Mouse (Mus musculus) thymus, adult 18-20 months (tissue): ENCODE data around the gene Gm21060.
"Not testable (repeated sequence)": the region's sequence is repeated elsewhere in the genome, so short reads cannot be mapped to it uniquely, and the experiment has no call there.

Experiments
- DNase-seq, 2 experiments: peaks; one replicate each; pipeline ENCODE4 v3.0.0; 2022; ENCODE audit warnings: mixed read lengths in 2 of 2

Gene Gm21060

GRCm38 (mm10) chr19:61296969-61297368 is at the start of gene Gm21060:
TSS of gene Gm21060 (minus strand) at chr19:61297069.
- no peak for DNase-seq

DNA sequence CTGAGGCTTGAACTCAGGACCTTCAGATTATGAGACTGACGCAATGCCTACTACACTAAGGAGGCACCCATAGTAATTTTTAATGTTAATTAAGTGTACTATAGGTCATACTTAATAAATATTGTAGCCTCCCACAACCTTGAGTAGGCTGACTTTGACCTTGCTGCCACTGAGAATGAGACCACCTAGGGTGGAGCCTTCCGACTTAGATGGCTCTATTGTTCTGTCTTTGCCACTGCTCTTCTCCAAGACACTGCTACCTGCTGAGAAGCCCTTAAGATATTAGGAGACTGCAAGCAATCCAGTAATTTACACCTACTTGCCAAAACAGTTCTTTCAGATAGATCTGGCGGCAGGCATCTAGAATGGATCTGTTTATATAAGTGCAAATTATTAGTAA is 24.0 kb upstream of the Gm21060 start:
- not testable (repeated sequence) for DNase-seq

DNA sequence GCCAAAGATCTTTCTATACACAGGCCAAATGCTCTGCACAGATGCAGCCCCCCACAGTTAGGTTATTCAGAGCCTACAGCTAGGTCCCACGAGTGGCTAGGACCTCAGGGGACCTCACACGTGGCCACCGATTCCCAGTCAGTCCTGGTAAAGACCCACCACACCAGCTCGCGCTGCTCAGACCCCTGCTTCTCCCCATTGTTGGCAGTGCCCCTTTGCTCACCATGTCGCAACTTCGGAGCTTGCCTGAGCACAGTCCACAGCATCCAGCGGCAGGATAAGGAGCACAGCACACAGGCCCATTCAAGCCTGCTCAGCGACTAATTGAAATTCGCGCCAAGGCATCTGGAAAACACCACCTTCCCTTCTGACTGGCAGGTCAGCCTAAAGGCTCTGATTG is 16.3 kb upstream of the Gm21060 start:
- not testable (repeated sequence) for DNase-seq

- DNase-seq = not testable (repeated sequence)
Observed at GRCm38 (mm10) chr19:61312400-61312799, 15.5 kb upstream of the Gm21060 start.

- DNase-seq = not testable (repeated sequence)
Observed at GRCm38 (mm10) chr19:61308083-61308482, 11.2 kb upstream of the Gm21060 start.

DNA sequence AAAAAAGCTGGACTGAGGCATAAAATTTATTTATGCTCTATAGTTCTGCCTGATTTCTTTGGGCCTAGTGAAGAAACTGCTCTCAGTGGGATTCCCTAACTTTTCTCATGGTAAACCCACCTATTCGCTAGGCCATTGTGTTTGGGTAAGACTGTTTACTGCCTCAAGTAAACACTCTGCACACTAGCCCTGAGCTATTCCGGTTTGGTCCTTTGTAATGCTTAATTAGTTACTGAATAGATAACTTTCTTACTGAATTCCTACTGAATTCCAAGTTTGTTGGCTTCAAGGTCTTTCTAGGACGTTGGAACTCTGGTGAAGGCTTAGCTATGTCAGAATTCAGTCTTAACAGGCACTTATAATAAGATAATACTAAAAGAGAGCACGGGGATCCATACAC is 11.8 kb downstream of the Gm21060 start:
- DNase-seq = not testable (repeated sequence)

GRCm38 (mm10) chr19:61283581-61283980 is 13.3 kb downstream of the Gm21060 start:
- DNase-seq = no peak

GRCm38 (mm10) chr19:61275446-61275845 is 21.4 kb downstream of the Gm21060 start:
- no peak for DNase-seq

DNA sequence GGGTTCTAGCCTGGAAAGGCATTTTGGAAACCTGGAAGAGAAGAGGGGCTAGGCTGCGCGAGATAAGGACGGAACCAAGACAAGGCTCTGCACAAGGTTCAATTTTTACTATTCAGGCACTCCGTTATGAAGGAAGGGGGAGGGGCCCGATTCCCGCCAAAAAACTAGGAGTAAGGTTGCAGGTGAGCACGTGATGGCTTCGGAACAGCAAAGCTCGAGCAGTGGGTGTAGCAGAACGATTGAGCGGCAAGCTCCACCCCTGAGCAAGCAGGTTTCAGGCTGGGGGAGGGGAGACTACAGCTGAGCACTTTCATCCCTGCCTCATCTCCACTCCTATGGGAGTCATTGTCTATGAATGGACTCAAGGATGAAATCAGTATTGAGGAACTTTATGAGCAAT is 27.7 kb downstream of the Gm21060 start:
- not testable (repeated sequence) for DNase-seq

DNA sequence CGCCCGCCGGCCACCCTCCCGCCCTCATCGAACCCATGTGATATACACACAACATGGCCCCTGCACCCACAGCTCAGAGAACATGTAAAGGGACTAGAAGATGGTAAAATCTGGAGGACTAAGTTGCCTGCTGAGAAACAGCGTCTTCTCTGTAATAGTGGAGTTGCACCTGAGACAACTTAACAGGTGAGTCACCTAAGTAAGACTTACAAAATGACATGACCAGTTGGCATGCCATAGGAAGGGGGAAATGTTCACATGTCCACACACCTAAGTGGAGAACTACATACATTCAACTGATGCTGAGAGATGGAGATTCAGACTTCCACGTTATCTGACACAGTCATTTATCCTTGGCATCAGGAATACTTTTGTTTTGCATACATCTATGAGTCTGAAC is 29.7 kb downstream of the Gm21060 start:
- no peak for DNase-seq

GRCm38 (mm10) chr19:61266651-61267050 is 30.2 kb downstream of the Gm21060 start:
- peak; percentile 10 to 22 for DNase-seq

DNA sequence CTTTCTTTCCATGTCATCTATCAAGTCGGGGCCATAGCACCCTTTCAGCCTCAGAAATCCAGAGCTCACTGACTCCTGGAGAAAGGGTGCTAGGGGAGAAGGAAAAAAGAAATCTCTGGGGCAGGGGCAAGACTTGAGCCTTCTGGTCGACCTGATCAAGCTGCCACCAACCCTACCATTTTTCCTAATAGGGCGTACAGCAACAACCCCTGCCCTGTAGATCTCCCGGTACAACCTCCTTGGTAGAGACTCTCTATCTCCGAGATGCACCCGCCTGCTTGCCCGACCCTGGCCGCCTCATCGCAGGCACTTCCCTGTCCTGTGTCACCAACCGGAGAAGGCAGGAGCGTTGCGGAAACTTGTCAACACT is 30.6 kb downstream of the Gm21060 start:
- DNase-seq = peak; percentile 22 to 40

DNA sequence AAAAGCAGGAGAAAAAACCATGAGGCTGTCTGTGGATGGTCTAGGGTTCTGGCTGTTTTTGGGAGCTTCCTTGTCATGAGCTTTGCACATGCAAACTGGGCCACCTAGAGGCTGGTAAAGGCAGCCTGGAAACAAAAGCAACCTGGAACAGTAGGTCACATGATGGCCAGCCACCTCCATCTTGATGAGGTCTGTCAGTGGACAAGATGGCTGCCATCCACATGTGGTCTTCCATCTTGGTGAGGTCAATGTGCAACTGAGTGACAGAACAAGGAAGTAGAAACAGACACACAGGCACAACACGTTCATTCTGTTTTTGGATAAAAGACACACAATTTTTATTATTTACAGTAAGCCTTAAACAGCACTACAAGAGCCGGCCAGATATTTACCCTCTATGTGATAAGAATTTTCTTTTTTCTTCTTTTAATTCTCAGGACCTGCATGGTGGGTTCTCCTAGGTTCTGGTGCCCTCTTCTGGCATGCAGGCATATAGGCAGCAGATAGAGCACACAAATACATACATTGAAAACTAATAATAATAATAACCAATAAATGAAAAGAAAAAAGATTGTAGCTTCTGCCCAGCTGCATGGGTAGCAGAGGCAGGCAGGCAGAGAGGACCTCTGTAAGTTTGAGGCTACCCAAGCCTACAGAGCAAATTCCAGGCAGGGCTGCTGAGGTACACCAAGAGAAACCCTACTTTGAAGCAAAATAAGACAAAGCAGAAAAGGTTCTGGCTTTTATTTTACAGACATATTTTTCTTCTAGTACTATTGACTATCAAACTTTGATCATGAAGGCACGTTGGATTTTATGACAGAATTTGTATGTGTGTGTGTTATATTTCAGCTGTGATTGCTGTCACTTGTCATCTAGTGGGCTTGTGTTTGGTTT is 31.3 kb downstream of the Gm21060 start:
- DNase-seq = peak; percentile 61 to 79

DNA sequence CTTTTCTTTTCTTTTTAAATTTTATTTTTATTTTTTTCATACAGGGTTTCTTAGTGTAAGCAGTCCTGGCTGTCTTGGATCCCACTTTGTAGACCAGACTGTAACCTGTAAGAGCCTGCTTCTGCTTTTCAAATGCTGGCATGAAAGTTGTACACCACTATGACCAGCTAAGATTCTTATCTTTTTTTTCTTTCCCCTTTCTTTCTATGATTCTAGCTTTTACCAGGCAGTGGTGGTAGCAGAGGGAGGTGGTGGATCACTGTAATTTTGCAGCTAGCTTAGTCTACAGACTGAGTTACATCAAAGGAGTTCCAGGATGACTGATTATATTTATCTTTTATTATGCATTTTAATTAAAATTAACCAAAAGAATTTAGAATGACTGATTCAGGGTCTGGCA is 31.9 kb downstream of the Gm21060 start:
- no peak for DNase-seq

GRCm38 (mm10) chr19:61264227-61264626 is 32.6 kb downstream of the Gm21060 start:
- DNase-seq = no peak

DNA sequence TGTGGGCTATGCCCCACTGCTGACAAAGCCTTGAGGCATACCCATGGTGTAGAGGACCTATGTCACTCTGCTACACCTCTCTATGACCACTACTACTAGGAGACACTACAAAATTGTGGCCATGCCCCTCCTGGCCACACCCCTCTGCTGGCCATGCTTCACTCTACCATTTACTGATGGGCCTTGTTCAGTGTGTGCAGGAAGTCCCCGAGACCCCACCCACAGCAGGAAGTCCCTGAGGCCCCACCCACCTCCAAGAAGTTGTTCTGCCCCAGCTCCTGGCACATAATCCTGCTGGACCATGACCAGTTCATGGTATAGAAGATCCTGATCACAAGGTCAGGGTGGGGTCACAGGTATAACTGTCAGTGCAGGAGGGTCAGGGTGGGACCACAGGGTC is 35.6 kb downstream of the Gm21060 start:
- no peak for DNase-seq

DNA sequence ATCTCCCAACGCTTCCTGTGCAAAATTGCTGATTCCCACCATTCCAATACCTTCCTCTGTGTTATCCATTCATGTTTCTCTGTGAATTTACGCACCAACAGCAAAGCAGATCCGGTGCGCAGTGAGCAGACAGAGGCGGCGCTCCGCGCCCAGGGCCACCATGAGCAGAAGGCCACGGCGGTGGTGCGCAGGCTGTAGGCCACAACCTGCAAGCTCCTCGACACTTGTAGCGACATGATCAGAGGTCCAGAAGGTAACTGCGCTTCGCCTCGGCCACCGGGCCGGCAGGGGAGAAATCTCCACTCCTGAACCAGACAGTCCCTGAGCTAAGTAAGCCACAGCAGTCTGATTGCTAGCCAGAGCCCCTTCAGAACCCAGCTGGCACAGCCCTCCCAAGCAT is 39.1 kb downstream of the Gm21060 start:
- no peak for DNase-seq

DNA sequence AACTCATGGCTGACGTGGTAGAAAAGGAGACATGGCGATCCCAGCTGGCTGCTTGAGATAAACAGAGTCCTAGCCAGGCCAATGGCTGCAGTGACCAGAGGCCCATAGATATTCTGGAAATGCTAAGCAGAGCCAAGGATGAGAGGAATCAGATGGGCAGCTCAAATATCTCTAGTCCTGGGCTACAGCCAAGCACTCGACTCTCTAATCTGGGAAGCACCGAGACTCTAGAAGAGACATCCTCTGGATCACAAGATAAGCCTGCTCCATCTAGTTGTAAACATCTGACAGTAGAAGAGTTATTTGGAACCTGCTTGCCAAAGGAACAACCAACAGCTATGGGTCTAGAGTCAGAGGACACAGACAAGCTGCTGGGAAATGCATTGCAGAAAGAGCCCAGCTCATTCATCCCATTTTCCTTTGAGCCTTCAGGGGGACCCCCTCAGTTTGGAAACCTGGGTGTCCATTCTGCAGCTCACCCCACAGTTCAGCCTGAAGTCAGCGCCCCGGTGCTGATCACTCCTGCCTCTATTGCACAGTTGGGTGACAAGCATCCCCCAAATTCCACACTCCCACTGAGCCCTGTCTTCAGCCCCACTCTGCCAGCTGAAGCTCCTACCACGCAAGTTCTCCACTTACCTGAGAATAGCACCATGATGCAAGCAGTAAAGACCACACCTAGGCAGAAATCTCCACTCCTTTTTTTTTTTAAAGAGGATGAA is 40.5 kb downstream of the Gm21060 start:
- no peak for DNase-seq

DNA sequence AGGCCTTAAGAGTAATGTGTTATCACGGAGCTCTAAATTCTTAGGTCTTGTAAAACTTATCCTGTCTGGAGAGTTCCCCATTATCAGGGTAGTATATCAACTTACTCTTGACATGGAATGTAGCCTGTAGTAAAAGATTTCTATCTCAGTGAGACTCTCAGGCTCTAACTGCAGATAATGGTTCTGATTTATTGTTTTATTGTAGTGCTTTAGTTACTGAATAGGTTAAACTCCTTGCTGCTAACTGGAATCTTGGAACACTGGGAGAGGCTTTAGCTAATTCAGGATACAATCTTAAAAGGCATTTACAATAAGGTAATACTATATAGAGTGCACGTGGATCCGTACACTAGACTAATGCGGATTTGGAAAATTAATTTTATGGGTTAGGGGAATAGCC is 49.5 kb downstream of the Gm21060 start:
- DNase-seq = not testable (repeated sequence)
